Mouse (Mus musculus) lung, postnatal 0 days (tissue): ENCODE results near the gene Slc25a42.

Experiments
- CTCF ChIP-seq: IDR thresholded peaks from 2 replicates; pipeline ENCODE4 v1.5.1; 2016; ENCODE audit warnings: antibody characterized with exemption, mild to moderate bottlenecking
- EP300 ChIP-seq: IDR thresholded peaks from 2 replicates; pipeline ENCODE4 v1.6.1; 2016; ENCODE audit warnings: antibody characterized with exemption, mild to moderate bottlenecking, control low read depth

GRCm38 (mm10) chr8:70139026-70139857, 72.9 kb downstream of the Slc25a42 start, which contains the start of the genes Rfxank, Borcs8 and Mef2b:
- no peak for TF ChIP-seq CTCF
- TF ChIP-seq EP300: no peak
